Mouse (Mus musculus) left cerebral cortex, adult 2 months (tissue): ENCODE measurements at regions not wholly inside any gene's neighbourhood (a gene's known extent, or its start where the extent isn't known, plus 50 kb on each side); places are given as distances from the start of the nearest gene placed in this dataset.

Experiments
- DNase-seq, 2 experiments: peaks; one replicate each; pipeline ENCODE4 v3.0.0; 2021 to 2022; ENCODE audit warnings: low spot score in 2 of 2, mixed read lengths in 1 of 2; ENCODE audit errors: extremely low spot score in 1 of 2
- H3K27ac ChIP-seq: fragments of 200-600 bp; 2 replicates; pipeline ENCODE4 v1.8.1; 2022
- H3K4me3 ChIP-seq: fragments of 200-600 bp; 2 replicates; pipeline ENCODE4 v1.8.1; 2022
- CTCF ChIP-seq: fragments of 200-600 bp; IDR thresholded peaks from 2 replicates; pipeline ENCODE4 v1.8.1; 2022; ENCODE audit warnings: antibody characterized with exemption, mild to moderate bottlenecking, moderate library complexity
- intact Hi-C: fragments of 180-260 bp; cut with DNase I; formaldehyde crosslinking; loops from one replicate; pipeline ENCODE4 v1.15.1; 2025

GRCm38 (mm10) chr12:106582760-106583159, 572.7 kb downstream of the Vrk1 start:
- H3K27ac ChIP-seq: no peak overlapping the region
- no peak overlapping the region for H3K4me3 ChIP-seq
- intact Hi-C loops: no loop called here
- no peak for TF ChIP-seq CTCF
- DNase-seq: peak; percentile 11 to 17

GRCm38 (mm10) chr12:106585626-106586025, 575.6 kb downstream of the Vrk1 start:
- DNase-seq: no peak
- intact Hi-C loops: no loop called here
- TF ChIP-seq CTCF: no peak
- H3K4me3 ChIP-seq: no peak overlapping the region
- no peak overlapping the region for H3K27ac ChIP-seq

GRCm38 (mm10) chr12:106592686-106593085, 582.7 kb downstream of the Vrk1 start:
- intact Hi-C loops: no loop called here
- no peak overlapping the region for H3K27ac ChIP-seq
- no peak for TF ChIP-seq CTCF
- H3K4me3 ChIP-seq: no peak overlapping the region
- DNase-seq: no peak

- no peak for TF ChIP-seq CTCF
- intact Hi-C loops: no loop called here
- H3K27ac ChIP-seq: no peak overlapping the region
- no peak for DNase-seq
- no peak overlapping the region for H3K4me3 ChIP-seq
Measured at GRCm38 (mm10) chr12:106597636-106598035, 587.6 kb downstream of the Vrk1 start.

GRCm38 (mm10) chr12:106607240-106607639, 597.2 kb downstream of the Vrk1 start:
- no peak for DNase-seq
- TF ChIP-seq CTCF: peak; percentile 8
- Histone ChIP-seq H3K4me3 (no peak overlapping the region), H3K27ac (no peak overlapping the region)
- intact Hi-C loops: no loop called here

DNA sequence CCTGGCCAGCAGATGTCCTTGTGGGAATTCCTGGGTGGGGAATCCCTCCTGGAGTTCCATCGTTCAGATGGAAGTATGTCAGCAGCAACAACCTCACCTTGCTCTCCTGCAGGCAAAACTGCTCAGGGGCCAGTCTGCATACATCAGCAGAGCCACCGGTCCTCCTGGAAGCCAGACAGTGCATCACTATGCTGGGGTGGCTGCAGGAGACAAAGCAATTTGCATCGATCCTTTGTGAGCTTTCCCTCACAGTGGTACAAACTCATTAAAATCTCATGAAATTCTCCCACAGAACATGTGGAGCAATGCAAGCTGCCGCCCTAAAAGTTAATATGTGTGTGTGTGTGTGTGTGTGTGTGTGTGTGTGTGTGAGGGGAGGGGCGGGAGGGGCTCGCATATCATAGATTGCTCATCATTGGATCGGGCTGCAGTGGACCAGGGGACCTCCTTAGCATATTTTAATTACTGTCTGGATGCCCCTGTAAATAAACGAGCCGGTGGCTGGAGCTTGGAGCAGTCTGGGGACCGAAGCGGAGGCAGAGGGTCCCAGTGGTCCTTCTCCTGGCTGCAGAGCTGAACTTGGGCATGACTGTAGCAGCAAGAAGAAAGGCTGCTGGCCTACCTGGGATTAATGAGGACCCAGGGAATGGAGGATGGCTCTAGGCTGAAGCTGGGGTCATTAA, 597.8 kb downstream of the Vrk1 start:
- no peak overlapping the region for H3K27ac ChIP-seq
- no peak for TF ChIP-seq CTCF
- intact Hi-C loops: no loop called here
- no peak for DNase-seq
- no peak overlapping the region for H3K4me3 ChIP-seq

- Histone ChIP-seq H3K4me3 (no peak overlapping the region), H3K27ac (no peak overlapping the region)
- DNase-seq: no peak
- intact Hi-C loops: no loop called here
- TF ChIP-seq CTCF: no peak
Measured at GRCm38 (mm10) chr12:106618684-106619083, 608.7 kb downstream of the Vrk1 start.

DNA sequence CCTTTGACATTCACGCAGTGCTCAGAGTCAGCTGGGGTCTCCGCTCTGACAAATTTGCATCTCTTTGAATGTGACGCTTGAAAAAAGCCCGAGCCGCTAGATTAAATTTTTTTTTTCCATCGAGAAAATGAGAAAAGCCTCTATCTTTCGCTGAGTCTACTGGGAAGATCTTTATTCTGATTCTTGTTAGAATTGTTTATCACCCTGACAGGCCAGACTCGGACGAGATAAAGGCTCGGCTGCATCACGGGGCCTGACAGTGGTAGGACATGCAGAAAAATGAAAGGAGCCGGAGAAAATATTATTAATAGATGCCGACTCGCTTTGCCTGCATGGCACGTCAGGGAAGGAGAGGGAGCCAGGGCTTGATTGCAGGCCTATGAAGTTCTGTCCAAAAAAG, 616.8 kb downstream of the Vrk1 start:
- intact Hi-C loops: no loop called here
- DNase-seq: peak in 1 of 2 experiments; percentile 9
- no peak overlapping the region for H3K4me3 ChIP-seq
- no peak overlapping the region for H3K27ac ChIP-seq
- TF ChIP-seq CTCF: no peak

DNA sequence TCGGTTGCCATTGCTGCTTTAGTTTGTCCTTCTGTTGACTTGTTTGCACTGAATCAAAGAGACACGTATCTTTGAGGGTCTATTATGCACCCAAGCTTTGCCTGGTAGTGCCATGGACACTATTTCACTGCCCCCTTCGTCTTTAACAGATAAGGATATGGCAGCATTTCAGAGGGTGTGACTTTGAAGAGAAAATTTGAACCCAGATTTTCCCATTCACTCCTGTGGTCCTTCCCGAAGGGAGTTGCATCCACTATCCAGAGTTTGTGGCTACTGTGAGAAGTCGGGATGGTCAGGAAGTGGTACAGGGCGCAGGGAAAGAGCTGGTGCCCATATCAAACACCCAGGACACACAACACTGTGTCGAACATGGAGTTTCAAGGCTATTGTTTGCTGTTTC, 622.5 kb downstream of the Vrk1 start:
- TF ChIP-seq CTCF: no peak
- intact Hi-C loops: no loop called here
- no peak overlapping the region for H3K4me3 ChIP-seq
- H3K27ac ChIP-seq: no peak overlapping the region
- no peak for DNase-seq

GRCm38 (mm10) chr12:106633096-106633495, 623.1 kb downstream of the Vrk1 start:
- intact Hi-C loops: no loop called here
- TF ChIP-seq CTCF: no peak
- Histone ChIP-seq H3K4me3 (no peak overlapping the region), H3K27ac (no peak overlapping the region)
- no peak for DNase-seq

GRCm38 (mm10) chr12:106658317-106658716, 648.3 kb downstream of the Vrk1 start:
- H3K27ac ChIP-seq: no peak overlapping the region
- intact Hi-C loops: no loop called here
- no peak overlapping the region for H3K4me3 ChIP-seq
- TF ChIP-seq CTCF: no peak
- no peak for DNase-seq

GRCm38 (mm10) chr12:106673232-106673766, 663.3 kb downstream of the Vrk1 start:
- intact Hi-C loops: no loop called here
- H3K4me3 ChIP-seq: no peak overlapping the region
- no peak for TF ChIP-seq CTCF
- no peak overlapping the region for H3K27ac ChIP-seq
- DNase-seq: no peak

GRCm38 (mm10) chr12:106674741-106675140, 664.7 kb downstream of the Vrk1 start:
- TF ChIP-seq CTCF: no peak
- intact Hi-C loops: no loop called here
- Histone ChIP-seq H3K4me3 (no peak overlapping the region), H3K27ac (no peak overlapping the region)
- no peak for DNase-seq
